Mouse (Mus musculus): ENCODE results near the gene Irgm1.
"Not testable (repeated sequence)": the region's sequence is repeated elsewhere in the genome, so short reads cannot be mapped to it uniquely, and the experiment has no call there.

The Irgm1 gene

GRCm38 (mm10) chr11:48853474-48854180, 17.9 kb downstream of the Irgm1 start:
- peak; percentile 88 to 90 for DNase-seq (ENCODE audit: low spot score in 2 of 2)

- DNase-seq (ENCODE audit: low spot score in 2 of 2): no peak
Observed at GRCm38 (mm10) chr11:48852624-48853473, 18.6 kb downstream of the Irgm1 start.

DNA sequence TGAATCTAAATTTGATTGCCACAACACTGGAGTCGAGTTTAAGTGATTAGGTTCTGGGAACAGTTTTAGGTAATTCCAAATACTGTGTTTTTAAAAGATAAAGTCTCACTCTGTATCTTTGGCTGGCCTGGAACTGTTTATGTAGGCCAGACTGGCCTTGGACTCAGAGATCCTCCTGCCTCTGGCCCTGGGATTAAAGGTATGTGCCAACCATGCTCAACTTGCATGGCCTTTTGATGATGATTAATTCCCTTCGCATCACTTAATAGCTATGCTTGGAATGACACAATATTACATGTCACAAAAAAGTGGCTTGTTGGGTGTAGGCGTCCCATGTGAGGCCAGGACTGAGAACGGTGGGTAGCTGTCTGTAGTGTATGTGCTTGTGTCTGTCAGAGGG, 19.3 kb downstream of the Irgm1 start:
- no peak for DNase-seq (ENCODE audit: low spot score in 2 of 2)

GRCm38 (mm10) chr11:48851270-48851995, 20.1 kb downstream of the Irgm1 start:
- DNase-seq (ENCODE audit: low spot score in 2 of 2): no peak

- no peak for DNase-seq (ENCODE audit: low spot score in 2 of 2)
Observed at GRCm38 (mm10) chr11:48850240-48850639, 21.2 kb downstream of the Irgm1 start.

- DNase-seq (ENCODE audit: low spot score in 2 of 2): no peak
Observed at GRCm38 (mm10) chr11:48846881-48847280, 24.6 kb downstream of the Irgm1 start.

GRCm38 (mm10) chr11:48846362-48846761, 25.1 kb downstream of the Irgm1 start:
- not testable (repeated sequence) for DNase-seq (ENCODE audit: low spot score in 2 of 2)

GRCm38 (mm10) chr11:48845244-48845815, 26.2 kb downstream of the Irgm1 start:
- DNase-seq (ENCODE audit: low spot score in 2 of 2): no peak

DNA sequence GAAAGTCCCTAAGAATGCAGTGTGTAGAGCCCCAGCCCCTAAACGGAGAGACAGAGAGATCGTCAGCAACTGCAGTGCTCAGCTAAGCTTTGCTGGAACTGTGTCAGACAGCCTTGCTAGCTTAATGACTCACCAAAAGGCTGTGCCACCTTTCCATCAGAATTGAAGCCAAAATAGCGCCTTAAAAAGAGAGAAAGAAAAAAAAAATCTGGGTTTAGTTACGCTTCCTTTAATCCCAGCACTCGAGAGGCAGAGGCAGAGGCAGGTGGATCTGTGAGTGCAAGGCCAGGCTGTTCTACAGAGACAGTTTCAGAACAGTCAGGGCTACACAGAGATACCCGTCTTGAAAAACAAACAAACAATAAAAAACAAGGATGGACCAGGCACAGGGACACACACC, 27.2 kb downstream of the Irgm1 start:
- no peak for DNase-seq (ENCODE audit: low spot score in 2 of 2)

- DNase-seq (ENCODE audit: low spot score in 2 of 2): no peak
Observed at GRCm38 (mm10) chr11:48843202-48843601, 28.3 kb downstream of the Irgm1 start.

DNA sequence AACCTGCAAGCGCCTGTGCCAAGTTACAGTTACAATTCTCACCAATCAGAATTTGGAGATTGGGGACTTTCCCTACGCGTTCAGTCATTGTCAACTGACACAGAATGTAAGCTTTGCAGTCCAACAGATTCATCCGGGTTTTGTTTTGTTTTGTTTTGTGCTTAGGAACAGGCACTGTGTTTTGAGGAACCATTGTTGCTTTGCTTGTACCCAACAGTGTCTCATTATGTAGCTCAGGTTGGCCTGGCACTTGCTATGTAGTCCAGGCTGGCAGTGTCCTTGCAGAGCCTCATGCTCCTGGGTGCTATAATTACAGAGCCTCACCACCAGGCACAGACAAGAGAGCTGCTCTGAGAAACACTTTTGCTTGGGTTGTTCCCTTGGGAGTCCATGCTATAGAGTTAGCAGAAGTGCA, 29.1 kb downstream of the Irgm1 start:
- no peak for DNase-seq (ENCODE audit: low spot score in 2 of 2)

GRCm38 (mm10) chr11:48841213-48841612, 30.3 kb downstream of the Irgm1 start:
- no peak for DNase-seq (ENCODE audit: low spot score in 2 of 2)

DNA sequence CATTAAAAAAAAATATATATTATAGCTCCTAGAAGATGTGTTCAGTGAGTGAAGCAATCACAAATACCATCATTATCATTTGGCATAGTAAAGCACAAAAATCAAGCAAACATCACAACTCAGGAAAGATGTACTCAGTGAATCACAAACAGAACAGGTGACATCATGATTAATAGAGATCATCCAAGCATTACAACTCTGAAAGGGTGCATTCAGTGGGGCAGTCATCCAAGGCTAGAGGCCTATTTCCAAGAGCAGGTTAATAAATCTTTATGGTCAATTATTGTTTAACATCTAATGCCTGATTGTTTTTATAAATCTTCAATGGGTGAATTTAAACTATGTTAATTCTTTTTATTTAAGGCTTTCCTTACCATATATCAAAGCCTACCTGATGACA, 30.7 kb downstream of the Irgm1 start:
- DNase-seq (ENCODE audit: low spot score in 2 of 2): no peak

GRCm38 (mm10) chr11:48838879-48839680, 32.4 kb downstream of the Irgm1 start:
- DNase-seq (ENCODE audit: low spot score in 2 of 2): no peak

GRCm38 (mm10) chr11:48838181-48838797, 33.2 kb downstream of the Irgm1 start:
- DNase-seq (ENCODE audit: low spot score in 2 of 2): peak; percentile 30 to 35

GRCm38 (mm10) chr11:48837310-48838180, 33.9 kb downstream of the Irgm1 start:
- peak; percentile 68 to 69 for DNase-seq (ENCODE audit: low spot score in 2 of 2)

DNA sequence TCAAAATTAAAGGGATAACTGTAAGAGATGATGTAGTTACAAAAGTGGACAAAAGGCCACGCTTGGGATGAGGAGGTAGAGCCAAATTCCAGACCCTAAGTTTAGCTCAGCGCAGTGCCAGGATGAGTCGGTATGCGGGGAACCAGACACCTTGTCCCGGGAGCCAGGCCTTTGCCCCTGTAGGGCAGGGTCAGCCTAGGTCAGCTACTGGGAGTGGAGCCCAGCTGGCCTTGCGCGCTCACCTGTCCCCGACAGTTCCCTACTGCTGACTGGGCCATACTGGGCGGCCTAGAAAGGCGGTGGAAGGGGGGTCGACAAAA, 34.5 kb downstream of the Irgm1 start:
- peak in 1 of 2 experiments; percentile 30 for DNase-seq (ENCODE audit: low spot score in 2 of 2)

- DNase-seq (ENCODE audit: low spot score in 2 of 2): peak; percentile 34 to 39
Observed at GRCm38 (mm10) chr11:48835923-48836322, 35.6 kb downstream of the Irgm1 start.

DNA sequence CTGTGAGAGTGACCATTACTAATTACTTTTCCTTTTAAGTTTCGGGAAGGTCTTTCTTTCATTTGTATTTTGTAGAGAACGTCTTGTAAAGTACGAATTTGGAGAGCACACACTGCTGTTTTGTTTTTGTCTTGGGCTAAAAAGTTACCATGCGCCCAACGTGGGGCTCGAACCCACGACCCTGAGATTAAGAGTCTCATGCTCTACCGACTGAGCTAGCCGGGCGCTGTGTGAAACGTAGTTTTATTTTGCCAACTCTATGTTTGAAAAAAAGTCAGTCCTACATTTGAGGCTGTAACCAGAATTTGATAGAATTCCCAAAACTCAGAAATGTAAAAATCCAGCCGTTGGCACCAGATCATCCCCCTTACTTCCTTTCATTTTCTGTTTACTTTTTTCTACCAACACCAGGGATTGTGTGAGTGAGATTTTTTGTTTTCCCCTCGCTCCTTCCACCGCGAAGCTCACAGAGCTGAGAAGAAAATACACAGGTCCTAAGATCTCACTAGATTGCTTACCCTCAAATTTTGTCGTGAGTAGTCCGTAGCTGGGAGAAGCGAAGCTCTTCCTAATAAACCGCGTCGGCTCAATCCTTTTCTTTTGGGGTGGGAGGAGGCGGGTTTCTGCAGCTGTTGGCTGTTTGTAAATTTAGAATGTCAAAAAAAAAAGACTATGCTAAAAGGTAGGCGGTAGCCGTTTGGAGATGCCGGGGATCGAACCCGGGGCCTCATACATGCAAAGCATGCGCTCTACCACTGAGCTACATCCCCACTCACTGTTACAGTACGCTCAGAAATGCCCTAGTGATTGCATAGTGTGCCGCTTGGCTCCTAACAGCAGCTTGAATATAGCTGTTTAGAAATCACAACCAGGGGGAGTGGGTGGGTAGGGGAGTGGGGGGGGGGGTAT, 37.5 kb downstream of the Irgm1 start:
- peak; percentile 89 to 91 for DNase-seq (ENCODE audit: low spot score in 2 of 2)
